Mouse (Mus musculus) frontal cortex, postnatal 25 days (tissue): ENCODE data around the gene Tnnt2.

Source experiments
- DNase-seq, 2 experiments: peaks; one replicate each; pipeline ENCODE4 v3.0.0; 2022; ENCODE audit warnings: low spot score in 2 of 2

Tnnt2 gene

GRCm38 (mm10) chr1:135835716-135836483 is at the start of gene Tnnt2:
TSS of gene Tnnt2 (plus strand) at chr1:135836354.
- DNase-seq = no peak

GRCm38 (mm10) chr1:135787799-135788198 is 48.4 kb upstream of the Tnnt2 start:
- peak in 1 of 2 experiments; percentile 60 for DNase-seq

GRCm38 (mm10) chr1:135788708-135789107 is 47.4 kb upstream of the Tnnt2 start:
- no peak for DNase-seq

- DNase-seq = peak in 1 of 2 experiments; percentile 66
Measured at GRCm38 (mm10) chr1:135789815-135790214, 46.3 kb upstream of the Tnnt2 start.

- no peak for DNase-seq
Measured at GRCm38 (mm10) chr1:135792143-135792939, 43.8 kb upstream of the Tnnt2 start.

GRCm38 (mm10) chr1:135793370-135794215 is 42.6 kb upstream of the Tnnt2 start:
- peak; percentile 25 to 48 for DNase-seq

- no peak for DNase-seq
Measured at GRCm38 (mm10) chr1:135794216-135795134, 41.7 kb upstream of the Tnnt2 start.

- no peak for DNase-seq
Measured at GRCm38 (mm10) chr1:135798492-135798891, 37.7 kb upstream of the Tnnt2 start.

GRCm38 (mm10) chr1:135799109-135799627 is 37.0 kb upstream of the Tnnt2 start:
- no peak for DNase-seq

GRCm38 (mm10) chr1:135800192-135800950 is 35.8 kb upstream of the Tnnt2 start:
- DNase-seq = no peak

GRCm38 (mm10) chr1:135807546-135807945 is 28.6 kb upstream of the Tnnt2 start:
- no peak for DNase-seq

- DNase-seq = no peak
Measured at GRCm38 (mm10) chr1:135810180-135810579, 26.0 kb upstream of the Tnnt2 start.

- peak; percentile 77 to 79 for DNase-seq
Measured at GRCm38 (mm10) chr1:135811016-135811646, 25.0 kb upstream of the Tnnt2 start.

- DNase-seq = no peak
Measured at GRCm38 (mm10) chr1:135812205-135812604, 23.9 kb upstream of the Tnnt2 start.

GRCm38 (mm10) chr1:135812618-135813017 is 23.5 kb upstream of the Tnnt2 start:
- DNase-seq = no peak

GRCm38 (mm10) chr1:135813071-135813470 is 23.1 kb upstream of the Tnnt2 start:
- DNase-seq = no peak

- DNase-seq = no peak
Measured at GRCm38 (mm10) chr1:135813687-135814395, 22.3 kb upstream of the Tnnt2 start.

- no peak for DNase-seq
Measured at GRCm38 (mm10) chr1:135814531-135814930, 21.6 kb upstream of the Tnnt2 start.

- DNase-seq = no peak
Measured at GRCm38 (mm10) chr1:135817595-135817994, 18.6 kb upstream of the Tnnt2 start.
